Mouse (Mus musculus) liver, adult (tissue): ENCODE measurements around the gene Samhd1.

Experiments
- GATA4 ChIP-seq: IDR thresholded peaks from 2 replicates; pipeline ENCODE4 v1.6.1; 2014; ENCODE audit warnings: mild to moderate bottlenecking, low read length; ENCODE audit not compliant: insufficient replicate concordance

The Samhd1 gene

DNA sequence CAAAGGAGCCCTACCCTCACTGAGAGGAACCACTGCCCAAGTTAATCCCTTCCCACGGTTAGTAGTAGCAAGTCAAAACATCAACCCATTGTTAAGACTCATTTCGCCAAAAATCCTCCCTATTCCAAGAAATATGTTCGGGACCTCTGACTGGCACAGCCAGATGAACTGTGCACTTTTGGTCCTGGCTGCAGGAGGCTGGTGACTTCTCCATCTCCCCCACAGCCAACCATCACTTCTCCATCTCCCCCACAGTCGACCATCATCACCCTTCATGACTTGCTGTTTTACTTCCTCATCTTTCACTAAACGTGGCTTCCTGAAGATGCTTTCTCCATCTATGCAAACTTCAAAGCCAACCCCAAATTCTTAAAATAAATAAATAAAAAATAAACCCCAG, 3.7 kb upstream of the Samhd1 start:
- TF ChIP-seq GATA4, result no peak

DNA sequence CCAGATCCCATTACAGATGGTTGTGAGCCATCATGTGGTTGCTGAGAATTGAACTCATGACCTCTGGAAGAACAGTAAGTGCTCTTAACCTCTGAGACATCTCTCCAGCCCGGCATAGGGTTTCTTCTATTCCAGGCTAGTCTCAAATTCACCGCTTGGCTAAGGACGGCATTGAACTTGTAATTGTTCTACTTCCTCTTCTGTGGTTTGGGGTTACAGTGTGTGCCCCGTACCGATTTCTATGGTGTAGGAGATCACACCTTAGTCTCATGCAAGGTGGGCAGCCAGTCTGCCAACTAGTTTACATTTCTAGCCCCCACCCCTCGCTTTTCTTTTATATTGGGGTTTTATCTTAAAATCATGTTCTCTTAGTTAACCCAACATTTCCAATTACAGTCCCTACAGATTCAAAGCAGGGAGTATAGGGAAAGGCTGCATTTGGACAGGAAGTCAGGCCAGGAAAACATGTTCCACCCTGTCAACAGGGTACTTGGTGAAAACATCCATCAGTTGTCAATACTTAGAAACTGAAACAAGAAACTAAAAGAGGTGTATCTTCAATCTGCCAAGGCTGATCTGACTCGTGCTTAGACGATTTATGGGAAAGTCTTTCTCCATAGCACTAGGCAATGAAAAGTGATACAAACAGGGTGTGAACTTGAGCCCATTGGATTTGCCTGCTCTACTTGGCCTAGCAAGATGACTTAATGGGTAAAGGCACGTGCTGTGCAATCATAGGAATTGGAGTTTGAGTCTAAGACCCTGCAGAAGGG, 3.1 kb upstream of the Samhd1 start:
- TF ChIP-seq GATA4, result no peak

DNA sequence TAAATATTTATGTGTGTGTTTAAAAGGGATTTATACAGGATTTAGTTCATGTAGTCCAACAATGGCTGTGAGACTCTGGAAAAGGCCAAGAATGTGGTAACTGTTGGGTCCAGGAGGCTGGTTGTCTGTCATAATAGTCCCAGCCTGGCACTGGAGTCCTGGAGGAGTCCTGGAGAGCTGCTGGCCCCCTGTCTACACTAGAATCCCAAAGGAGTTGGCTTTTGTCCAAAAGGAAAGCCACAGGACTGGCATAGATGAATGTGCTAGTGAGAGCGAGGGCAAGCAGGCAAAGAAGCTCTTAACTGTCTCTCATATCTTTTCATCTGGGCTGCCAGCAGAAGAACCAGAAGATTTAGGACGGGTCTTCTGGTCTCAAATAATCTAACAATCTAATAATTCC, 1.6 kb upstream of the Samhd1 start:
- TF ChIP-seq GATA4, result no peak

DNA sequence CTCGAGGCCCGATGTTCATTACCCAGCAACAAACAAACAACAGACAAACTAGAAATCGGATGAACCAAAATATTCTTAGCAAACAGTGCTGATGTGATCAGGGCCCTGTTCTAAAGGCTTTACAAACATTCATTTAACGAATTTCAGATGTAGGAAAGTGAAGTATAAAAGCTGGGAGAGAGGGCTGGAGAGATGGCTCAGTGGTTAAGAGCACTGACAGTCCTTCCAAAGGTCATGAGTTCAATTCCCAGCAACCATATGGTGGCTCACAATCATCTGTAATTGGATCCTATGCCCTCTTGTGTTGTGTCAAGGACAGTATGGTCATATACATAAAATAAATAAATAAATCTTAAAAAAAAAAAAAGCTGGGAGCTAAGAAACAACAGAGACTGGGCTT, 1.1 kb upstream of the Samhd1 start:
- TF ChIP-seq GATA4, result no peak

- TF ChIP-seq GATA4, result no peak
Measured at GRCm38 (mm10) chr2:157135529-157136120, 560 bp upstream of the Samhd1 start.

DNA sequence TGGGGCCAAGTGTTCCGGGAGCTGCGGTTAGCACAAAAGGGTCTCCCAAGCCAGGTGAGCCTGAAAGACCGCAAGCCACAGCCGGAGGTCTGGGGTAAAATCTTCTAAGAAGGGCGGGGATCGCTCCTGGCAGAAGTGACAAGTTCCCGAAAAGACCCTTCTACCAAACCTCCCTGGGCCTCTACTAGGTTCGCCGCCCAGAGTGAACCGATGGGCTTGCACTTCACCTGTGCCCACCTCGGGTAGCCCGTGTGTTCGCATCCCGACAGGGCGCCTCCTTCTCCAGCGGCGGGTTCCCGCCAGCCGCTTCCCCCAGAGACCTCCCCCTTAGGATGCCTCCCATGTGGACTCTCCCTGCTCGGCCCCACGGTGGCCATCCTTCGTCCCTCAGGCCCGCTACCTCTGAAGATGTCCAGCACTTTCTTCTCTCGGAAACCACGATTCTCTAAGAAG, 560 bp downstream of the Samhd1 start:
- no peak for TF ChIP-seq GATA4

GRCm38 (mm10) chr2:157133769-157134478, 1.1 kb downstream of the Samhd1 start:
- TF ChIP-seq GATA4, result no peak

DNA sequence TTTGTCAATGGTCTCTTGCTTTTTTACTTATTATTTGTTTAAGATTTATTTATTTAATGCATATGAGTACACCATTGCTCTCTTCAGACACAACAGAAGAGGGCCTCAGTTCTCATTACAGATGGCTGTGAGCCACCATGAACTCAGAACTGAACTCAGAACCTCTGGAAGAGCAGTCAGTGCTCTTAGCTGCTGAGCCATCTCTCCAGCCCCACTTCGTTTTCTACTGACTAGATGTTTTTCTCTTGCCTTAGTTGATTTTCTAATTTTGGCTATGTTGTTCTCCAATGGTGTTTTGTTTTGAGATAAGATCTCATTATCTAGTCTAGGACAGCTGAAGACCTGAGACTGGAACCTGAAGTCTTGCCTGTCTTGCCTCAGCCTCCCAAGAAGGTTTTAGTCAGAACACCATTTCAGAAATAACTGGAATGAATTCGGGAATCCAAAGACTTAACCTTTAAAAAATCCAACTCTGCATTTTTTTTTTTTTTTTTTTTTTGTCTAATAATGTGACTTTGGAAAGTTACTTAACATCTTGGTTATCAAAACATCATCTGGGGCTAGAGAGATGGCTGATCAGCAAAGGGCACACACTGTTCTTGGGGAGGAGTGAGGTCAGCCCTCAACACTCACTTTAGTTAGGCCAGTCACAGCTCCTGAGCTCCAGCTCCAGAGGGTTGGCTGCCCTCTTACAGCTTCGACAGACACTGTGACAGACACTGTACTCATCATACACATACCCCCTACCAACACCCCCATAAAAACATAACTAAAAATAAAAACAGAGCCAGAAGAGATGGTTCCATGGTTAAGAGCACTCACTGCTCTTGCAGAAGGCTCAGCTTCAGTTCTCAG, 2.2 kb downstream of the Samhd1 start:
- no peak for TF ChIP-seq GATA4

DNA sequence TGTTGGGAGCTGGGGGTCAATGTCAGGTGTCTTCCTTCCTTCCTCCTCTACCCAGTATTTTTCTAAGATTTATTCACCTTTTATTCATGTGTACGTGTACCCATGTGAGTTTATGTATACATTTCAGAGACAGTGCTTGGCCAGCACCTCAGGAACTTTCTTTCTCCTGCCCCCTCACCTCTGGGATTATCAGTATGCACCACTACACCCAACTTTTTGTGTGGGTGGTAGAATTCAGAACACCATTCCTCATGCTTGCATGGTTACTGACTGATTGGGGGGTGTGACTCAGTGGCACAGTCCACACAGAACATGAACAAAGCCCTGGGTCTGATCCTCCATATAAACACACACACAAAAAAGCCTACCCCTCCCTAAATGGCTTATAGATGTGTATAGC, 3.0 kb downstream of the Samhd1 start:
- TF ChIP-seq GATA4, result no peak

DNA sequence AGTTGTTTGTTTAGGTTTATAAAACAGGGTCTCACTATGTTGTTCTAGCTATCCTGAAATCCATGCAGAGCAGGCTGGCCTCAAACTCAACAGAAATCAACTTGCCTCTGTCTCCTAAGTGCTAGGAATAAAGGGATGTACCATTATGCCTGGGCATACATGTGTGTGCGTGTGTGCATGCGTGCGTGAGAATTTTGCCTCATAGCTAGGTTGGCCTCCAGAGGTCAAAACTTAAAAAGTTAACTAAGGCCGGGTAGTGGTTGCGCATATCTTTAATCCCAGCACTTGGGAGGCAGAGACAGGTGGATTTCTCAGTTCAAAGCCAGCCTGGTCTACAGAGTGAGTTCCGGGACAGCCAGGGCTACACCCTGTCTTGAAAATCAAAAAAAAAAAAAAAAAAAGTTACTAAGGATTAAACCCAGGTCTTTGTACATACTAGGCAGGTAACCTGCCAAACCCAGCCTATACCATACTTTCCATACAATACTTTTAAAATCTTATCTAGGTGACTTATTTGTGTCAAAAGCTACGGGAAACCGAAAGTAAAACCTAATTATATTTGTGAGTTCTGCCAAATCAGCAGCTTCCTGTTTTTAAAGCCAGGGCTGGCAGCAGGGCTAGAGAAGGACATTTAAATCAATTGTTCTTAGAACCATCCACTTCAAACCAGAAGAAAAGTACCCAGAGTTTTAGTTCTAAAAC, 4.1 kb downstream of the Samhd1 start:
- peak; percentile 24; the same call in 1 of the 2 replicates for TF ChIP-seq GATA4

- no peak for TF ChIP-seq GATA4
Measured at GRCm38 (mm10) chr2:157129601-157130164, 5.4 kb downstream of the Samhd1 start.

DNA sequence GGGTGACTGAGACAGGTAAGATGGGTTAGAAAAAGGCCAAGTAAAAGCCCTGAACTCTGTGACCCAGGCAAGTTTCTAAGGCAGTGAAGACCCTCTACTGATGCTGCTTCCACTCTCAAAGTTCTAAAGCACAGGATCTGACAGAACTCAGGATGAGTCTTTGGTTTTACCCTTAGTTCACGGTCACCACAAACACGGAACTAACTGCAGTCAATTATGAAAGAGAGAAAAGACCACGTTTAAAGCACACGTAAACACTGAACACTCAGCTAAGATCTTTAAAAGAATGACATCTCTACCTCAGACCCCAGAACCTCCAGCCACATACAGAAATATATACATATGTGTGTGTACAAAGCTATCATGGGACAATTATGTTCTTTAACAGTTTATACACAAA, 6.0 kb downstream of the Samhd1 start:
- TF ChIP-seq GATA4, result no peak

GRCm38 (mm10) chr2:157128072-157128471, 7.0 kb downstream of the Samhd1 start:
- TF ChIP-seq GATA4, result no peak

DNA sequence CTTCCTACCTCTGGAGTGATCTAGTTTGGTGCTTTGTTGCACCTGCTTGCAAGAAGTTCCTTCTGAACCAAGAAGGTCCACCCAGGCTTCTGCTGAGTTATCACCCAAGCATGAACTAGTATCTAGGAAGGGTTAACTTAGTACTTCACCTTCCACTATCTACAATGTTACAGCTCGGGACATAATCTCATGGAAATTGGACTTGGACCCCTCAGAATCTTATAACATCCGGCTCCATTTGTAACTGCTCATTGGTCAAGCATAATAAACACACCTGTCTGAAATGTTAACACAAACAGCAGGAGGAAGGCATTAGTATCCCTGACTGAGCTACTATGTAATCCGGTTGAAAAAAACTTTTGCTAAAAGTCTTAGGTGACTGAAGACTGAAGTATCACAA, 7.7 kb downstream of the Samhd1 start:
- TF ChIP-seq GATA4, result no peak

DNA sequence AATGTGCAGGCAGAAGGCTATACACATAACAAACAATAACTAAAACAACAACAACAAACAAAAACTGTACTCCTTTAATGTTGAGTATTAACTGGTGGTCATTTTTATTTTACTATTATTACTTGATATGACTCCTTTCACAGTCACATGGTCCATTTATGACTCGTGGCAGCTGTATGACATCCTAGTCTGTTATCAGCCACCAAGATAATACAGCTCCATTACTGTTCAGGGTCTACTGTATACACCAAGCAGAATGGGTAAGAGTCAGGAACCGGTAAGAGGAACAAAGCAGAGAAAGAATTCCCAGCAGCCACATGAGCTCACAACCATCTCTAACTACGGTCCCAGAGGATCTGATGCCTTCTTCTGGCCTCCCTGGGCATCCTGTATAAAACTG, 9.8 kb downstream of the Samhd1 start:
- no peak for TF ChIP-seq GATA4

DNA sequence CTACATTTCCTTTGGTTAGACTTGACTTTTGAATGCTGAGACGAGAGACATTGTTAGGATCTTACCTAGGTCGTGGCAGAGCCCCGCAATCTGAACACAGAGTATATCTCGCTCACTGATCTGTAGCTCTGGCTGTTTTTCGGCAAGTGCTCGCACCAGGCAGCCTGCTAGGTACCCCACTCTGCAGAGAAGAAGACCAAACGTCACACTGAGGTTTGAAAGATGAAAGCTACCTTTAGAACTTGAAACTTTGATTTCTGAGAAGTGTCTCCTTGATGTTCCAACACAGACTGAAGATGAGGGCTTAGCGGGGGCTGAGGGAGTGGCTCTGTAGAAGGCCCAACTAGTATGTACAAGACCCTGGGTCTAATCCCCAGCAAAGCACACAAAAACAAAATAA, 13.3 kb downstream of the Samhd1 start:
- TF ChIP-seq GATA4, result no peak
